Mouse (Mus musculus) stomach, embryonic 15.5 days (tissue): ENCODE results near the gene Cacng8. TPM values are rescaled to one million over a fixed set of nuclear protein-coding genes. Genes with fewer than 3 reads are reported as not detected.
A peak's percentile ranks its signal among the peaks of the same experiment; 100 is the strongest.
"Not testable (repeated sequence)": the region's sequence is repeated elsewhere in the genome, so short reads cannot be mapped to it uniquely, and the experiment has no call there.

Source experiments
- ATAC-seq: fragments of 200-750 bp; cut with Nextera tagmentation; 2 replicates; pipeline ENCODE4 v1.8.0; 2017; ENCODE audit warnings: low read depth, moderate number of reproducible peaks, moderate TSS enrichment; ENCODE audit not compliant: insufficient read depth, low FRiP score
- H3K27ac ChIP-seq: fragments of 300-500 bp; sonication (generic); 2 replicates; pipeline ENCODE4 v1.5.1; 2015; ENCODE audit warnings: mild to moderate bottlenecking, inconsistent platforms
- H3K27me3 ChIP-seq: fragments of 300-500 bp; sonication (generic); replicated peaks from 2 replicates; pipeline ENCODE4 v1.6.1; 2015; ENCODE audit warnings: inconsistent platforms
- H3K36me3 ChIP-seq: fragments of 300-500 bp; sonication (generic); 2 replicates; pipeline ENCODE4 v1.6.1; 2015; ENCODE audit warnings: inconsistent platforms
- H3K4me1 ChIP-seq: fragments of 300-500 bp; sonication (generic); 2 replicates; pipeline ENCODE4 v1.6.1; 2015; ENCODE audit warnings: inconsistent platforms
- H3K4me2 ChIP-seq: fragments of 300-500 bp; sonication (generic); 2 replicates; pipeline ENCODE4 v1.6.1; 2015; ENCODE audit warnings: mild to moderate bottlenecking, inconsistent platforms
- H3K4me3 ChIP-seq: fragments of 300-500 bp; sonication (generic); replicated peaks from 2 replicates; pipeline ENCODE4 v1.5.1; 2015; ENCODE audit warnings: inconsistent platforms
- H3K9ac ChIP-seq: fragments of 300-500 bp; sonication (generic); 2 replicates; pipeline ENCODE4 v1.6.1; 2015; ENCODE audit warnings: inconsistent platforms
- H3K9me3 ChIP-seq: fragments of 300-500 bp; sonication (generic); 2 replicates; pipeline ENCODE4 v1.6.1; 2016; ENCODE audit warnings: inconsistent platforms
- WGBS: fragments of 180-500 bp; shearing (Covaris S2); methylation state at CpG from one replicate; pipeline ENCODE4 v1.1.7; 2015; 5-methylcytosine and 5-hydroxymethylcytosine counted together
- polyA plus RNA-seq: library from polyadenylated mRNA; unstranded; fragments of >200 nt; fragmentation: Nextera tagmentation; extraction: Ambion mirVana; gene quantifications from 2 replicates; pipeline ENCODE4 v1.2.1, GENCODE M21; 2015

The Cacng8 gene
- polyA plus RNA-seq, 1 experiment from 2014 or later = 1.5 TPM

DNA sequence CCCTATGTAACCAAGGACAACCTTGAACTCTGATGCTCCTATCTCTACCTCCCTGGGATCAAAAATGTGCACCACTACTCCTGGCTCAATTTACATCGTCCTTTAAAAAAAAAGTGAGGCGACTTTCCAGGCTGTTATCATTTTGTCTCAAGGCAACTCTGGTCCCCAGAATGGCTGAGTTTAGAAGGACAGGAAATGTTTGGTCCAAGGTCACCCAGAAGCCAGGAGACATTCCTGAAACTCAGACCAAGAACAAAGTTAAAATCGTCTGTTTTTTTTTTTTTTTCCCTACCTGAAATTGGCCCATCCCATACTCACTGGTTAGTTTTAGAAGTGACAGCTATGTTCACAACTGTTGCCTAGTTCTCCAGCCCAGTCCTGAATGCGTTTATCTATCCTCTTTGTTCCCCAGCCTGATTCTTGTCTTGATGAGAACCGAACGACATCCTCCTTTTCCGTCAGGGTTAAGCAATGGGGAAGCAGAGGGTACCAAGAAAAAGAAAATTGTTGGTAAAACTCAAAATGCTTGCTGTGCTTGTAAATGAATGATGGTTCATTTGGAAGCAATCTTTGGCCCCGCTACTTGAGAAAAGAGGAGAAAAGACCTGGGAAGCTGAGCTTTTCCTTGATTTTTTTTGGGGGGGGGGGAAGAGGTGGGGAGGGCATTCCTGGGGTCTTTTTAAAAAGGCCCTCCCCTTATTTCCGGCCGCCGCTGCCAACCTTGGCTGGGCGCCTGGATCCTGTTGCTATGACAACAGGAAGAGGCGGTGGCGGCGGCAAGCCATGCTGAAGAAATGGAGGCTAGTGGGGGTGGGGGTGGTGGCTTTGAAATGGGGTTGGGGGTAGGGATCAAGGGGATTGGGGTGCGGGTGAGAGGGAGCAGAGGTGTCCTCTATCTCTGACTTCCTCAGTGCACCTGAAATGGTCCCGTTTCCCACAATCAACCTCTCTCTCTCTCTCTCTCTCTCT, 755 bp upstream of the Cacng8 start:
- H3K9me3 ChIP-seq = no peaks in the 10 kb centered on the region
- no peaks in the 10 kb centered on the region for H3K36me3 ChIP-seq
- H3K27me3 ChIP-seq = no peaks in the 10 kb centered on the region
- peak overlapping the region; percentile 52 for H3K4me2 ChIP-seq
- H3K4me3 ChIP-seq = peak overlapping the region; percentile 18; the same call in 1 of the 2 replicates
- H3K27ac ChIP-seq = no peak overlapping the region
- ATAC-seq = no peak
- H3K4me1 ChIP-seq = 0 out of 2 replicates have a peak, but pooled peaks cover 2% of the 10 kb centered on the region
- no peak overlapping the region for H3K9ac ChIP-seq
- 2% methylated on average over 16 of the region's 17 CpGs for WGBS

GRCm38 (mm10) chr7:3391081-3391451, 583 bp downstream of the Cacng8 start:
- Histone ChIP-seq H3K27ac (no peak overlapping the region), H3K4me1 (0 out of 2 replicates have a peak, but pooled peaks cover 2% of the 10 kb centered on the region), H3K9me3 (no peaks in the 10 kb centered on the region), H3K9ac (no peak overlapping the region), H3K4me3 (peak overlapping the region; percentile 22), H3K4me2 (peak overlapping the region; percentile 52), H3K27me3 (no peaks in the 10 kb centered on the region), H3K36me3 (no peaks in the 10 kb centered on the region)
- ATAC-seq = no peak
- 8% methylated on average over 12 of the region's 12 CpGs for WGBS

- ATAC-seq = no peak
- Histone ChIP-seq H3K27me3 (no peaks in the 10 kb centered on the region), H3K4me3 (no peak overlapping the region), H3K4me1 (0 out of 2 replicates have a peak, but pooled peaks cover 2% of the 10 kb centered on the region), H3K4me2 (no peak overlapping the region), H3K9me3 (no peaks in the 10 kb centered on the region), H3K36me3 (no peaks in the 10 kb centered on the region), H3K9ac (no peak overlapping the region), H3K27ac (no peak overlapping the region)
- WGBS = 16% methylated on average over 4 of the region's 4 CpGs
These were observed 1.3 kb downstream of the Cacng8 start for GRCm38 (mm10) chr7:3391809-3392208.

GRCm38 (mm10) chr7:3397355-3397754, 6.9 kb downstream of the Cacng8 start:
- Histone ChIP-seq H3K4me3 (no peak overlapping the region), H3K4me2 (no peak overlapping the region), H3K27me3 (no peaks in the 10 kb centered on the region), H3K36me3 (no peaks in the 10 kb centered on the region), H3K9me3 (no peaks in the 10 kb centered on the region), H3K9ac (no peak overlapping the region), H3K27ac (no peak overlapping the region), H3K4me1 (no peaks in the 10 kb centered on the region)
- no peak for ATAC-seq
- WGBS = 65% methylated on average over 8 of the region's 10 CpGs

GRCm38 (mm10) chr7:3397797-3398196, 7.3 kb downstream of the Cacng8 start:
- no peaks in the 10 kb centered on the region for H3K9me3 ChIP-seq
- H3K27ac ChIP-seq = no peak overlapping the region
- H3K4me1 ChIP-seq = no peaks in the 10 kb centered on the region
- 63% methylated on average over 7 of the region's 7 CpGs for WGBS
- H3K9ac ChIP-seq = no peak overlapping the region
- H3K4me3 ChIP-seq = no peak overlapping the region
- H3K27me3 ChIP-seq = no peaks in the 10 kb centered on the region
- ATAC-seq = no peak
- H3K4me2 ChIP-seq = no peak overlapping the region
- H3K36me3 ChIP-seq = no peaks in the 10 kb centered on the region

GRCm38 (mm10) chr7:3398363-3398762, 7.9 kb downstream of the Cacng8 start:
- not testable (repeated sequence) for H3K36me3 ChIP-seq, H3K9me3 ChIP-seq, H3K4me2 ChIP-seq, H3K9ac ChIP-seq, H3K4me3 ChIP-seq, H3K4me1 ChIP-seq, ATAC-seq, H3K27me3 ChIP-seq, H3K27ac ChIP-seq
- WGBS = 86% methylated on average over 8 of the region's 8 CpGs

DNA sequence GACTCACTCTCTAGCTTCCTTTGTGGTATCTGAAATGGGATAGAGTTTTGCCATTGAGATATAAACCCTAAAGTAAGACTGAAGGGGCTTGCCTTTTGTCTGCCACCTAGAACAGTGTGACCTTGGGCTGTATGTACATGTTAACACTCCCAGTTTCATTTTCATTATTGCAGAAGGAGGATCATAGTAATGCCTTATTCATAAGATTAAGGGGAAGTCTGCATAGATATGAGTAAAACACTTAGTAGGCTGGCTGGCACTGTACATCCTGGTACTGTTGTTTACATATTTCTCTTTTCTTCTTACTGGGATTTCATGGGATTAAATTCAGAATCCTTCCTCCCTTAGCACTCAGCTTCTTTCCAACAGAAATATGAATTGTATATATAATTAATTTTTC, 9.5 kb downstream of the Cacng8 start:
- no peak overlapping the region for H3K4me3 ChIP-seq
- no peaks in the 10 kb centered on the region for H3K36me3 ChIP-seq
- no peak overlapping the region for H3K4me2 ChIP-seq
- no peaks in the 10 kb centered on the region for H3K4me1 ChIP-seq
- H3K27me3 ChIP-seq = no peaks in the 10 kb centered on the region
- H3K27ac ChIP-seq = no peak overlapping the region
- ATAC-seq = no peak
- no peaks in the 10 kb centered on the region for H3K9me3 ChIP-seq
- no peak overlapping the region for H3K9ac ChIP-seq

GRCm38 (mm10) chr7:3409729-3410520, 19.4 kb downstream of the Cacng8 start:
- no peak for ATAC-seq
- H3K9me3 ChIP-seq = no peaks in the 10 kb centered on the region
- peaks cover 39% of the 10 kb centered on the region for H3K27me3 ChIP-seq
- no peaks in the 10 kb centered on the region for H3K36me3 ChIP-seq
- no peak overlapping the region for H3K4me3 ChIP-seq
- no peak overlapping the region for H3K27ac ChIP-seq
- 62% methylated on average over 11 of the region's 11 CpGs for WGBS
- H3K4me2 ChIP-seq = no peak overlapping the region
- no peak overlapping the region for H3K9ac ChIP-seq
- peaks cover 12% of the 10 kb centered on the region; the same call in 1 of the 2 replicates for H3K4me1 ChIP-seq

GRCm38 (mm10) chr7:3411160-3411941, 20.9 kb downstream of the Cacng8 start:
- peak overlapping the region; percentile 39 for H3K4me3 ChIP-seq
- H3K4me2 ChIP-seq = peak overlapping the region; percentile 71
- H3K9me3 ChIP-seq = no peaks in the 10 kb centered on the region
- H3K27ac ChIP-seq = no peak overlapping the region
- peaks cover 50% of the 10 kb centered on the region for H3K27me3 ChIP-seq
- H3K9ac ChIP-seq = no peak overlapping the region
- WGBS = under 1% methylated on average over 33 of the region's 33 CpGs
- peaks cover 12% of the 10 kb centered on the region; the same call in 1 of the 2 replicates for H3K4me1 ChIP-seq
- no peaks in the 10 kb centered on the region for H3K36me3 ChIP-seq
- peak; percentile 82 for ATAC-seq

DNA sequence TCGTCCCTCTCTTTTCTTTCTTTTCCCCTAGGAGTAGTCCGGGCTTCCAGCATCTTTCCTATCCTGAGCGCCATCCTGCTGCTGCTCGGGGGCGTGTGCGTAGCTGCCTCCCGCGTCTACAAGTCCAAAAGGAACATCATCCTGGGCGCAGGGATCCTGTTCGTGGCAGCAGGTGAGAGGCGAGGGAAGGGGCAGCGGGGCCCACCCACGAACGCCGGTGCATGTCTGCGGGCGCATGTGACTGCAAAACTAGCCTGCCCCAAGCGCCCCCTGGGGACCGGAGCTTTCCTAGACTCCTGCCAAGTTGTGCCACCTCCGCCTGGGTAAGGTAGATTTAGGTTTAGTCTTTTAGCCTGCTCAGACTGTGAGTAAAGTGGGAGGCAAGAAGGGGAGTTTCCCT, 21.6 kb downstream of the Cacng8 start:
- ATAC-seq = no peak
- H3K9ac ChIP-seq = no peak overlapping the region
- peak overlapping the region; percentile 71 for H3K4me2 ChIP-seq
- peaks cover 56% of the 10 kb centered on the region for H3K27me3 ChIP-seq
- H3K27ac ChIP-seq = no peak overlapping the region
- H3K4me3 ChIP-seq = peak overlapping the region; percentile 39
- H3K36me3 ChIP-seq = no peaks in the 10 kb centered on the region
- H3K9me3 ChIP-seq = no peaks in the 10 kb centered on the region
- 1% methylated on average over 20 of the region's 20 CpGs for WGBS
- H3K4me1 ChIP-seq = peaks cover 12% of the 10 kb centered on the region; the same call in 1 of the 2 replicates

GRCm38 (mm10) chr7:3414888-3415287, 24.4 kb downstream of the Cacng8 start:
- Histone ChIP-seq H3K36me3 (no peaks in the 10 kb centered on the region), H3K4me2 (peak overlapping the region; percentile 99), H3K27ac (no peak overlapping the region), H3K27me3 (peaks cover 64% of the 10 kb centered on the region), H3K4me1 (peaks cover 12% of the 10 kb centered on the region; the same call in 1 of the 2 replicates), H3K9ac (no peak overlapping the region; the same call in 1 of the 2 replicates), H3K4me3 (peak overlapping the region; percentile 55), H3K9me3 (no peaks in the 10 kb centered on the region)
- 2% methylated on average over 47 of the region's 47 CpGs for WGBS
- no peak for ATAC-seq
